Mouse (Mus musculus): ENCODE measurements at regions not wholly inside any gene's neighbourhood (a gene's known extent, or its start where the extent isn't known, plus 50 kb on each side); places are given as distances from the start of the nearest gene placed in this dataset.

DNA sequence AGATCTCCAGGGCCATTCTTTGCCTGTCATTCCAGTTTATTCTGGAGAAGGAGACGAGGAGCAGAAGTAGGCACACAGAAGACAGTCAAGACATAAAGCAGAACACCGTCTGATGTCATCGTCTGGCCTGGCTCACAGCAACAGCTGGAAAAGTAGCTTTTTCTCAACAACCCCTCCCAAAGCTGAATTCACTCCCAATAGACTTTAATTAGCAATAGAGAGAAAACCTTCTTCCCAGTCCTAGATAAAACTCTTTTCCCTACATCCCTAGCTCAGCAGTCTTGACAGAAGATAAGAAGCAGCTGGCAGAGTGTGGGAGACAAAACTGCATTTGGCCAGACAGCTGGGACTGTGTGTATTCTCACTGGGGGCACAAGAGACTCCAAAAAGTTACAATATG is 59.3 kb upstream of the C1qtnf7 start:
- TF ChIP-seq GATA1 (IDR thresholded peaks at IDR 0.05; ENCODE audit: low read length) = no peak
- no peak for TF ChIP-seq TAL1 (IDR thresholded peaks at IDR 0.05; ENCODE audit: low read length)

Data from erythroblast, embryonic 14.5 days (primary cell).